ENCODE assay signal across 9 mouse cellular contexts in the genomic region with DNA sequence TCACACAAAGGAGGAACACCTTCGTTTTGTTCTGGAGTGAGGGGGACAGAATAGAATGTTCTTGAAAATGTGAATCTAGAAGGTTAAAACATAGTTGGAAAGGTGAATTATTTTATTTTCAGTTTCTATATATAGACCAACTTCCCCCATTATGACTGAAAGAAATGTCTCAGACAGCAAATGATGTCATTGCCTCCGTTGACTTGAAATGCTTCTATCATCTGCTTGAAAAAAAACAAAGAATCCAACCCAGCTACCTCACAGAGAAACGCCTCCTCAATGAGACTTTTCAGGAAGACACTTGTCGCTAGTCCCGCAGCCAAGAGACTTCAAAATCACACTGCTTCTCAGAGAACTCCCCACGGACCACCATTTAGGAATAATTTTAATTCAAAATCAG.
DNase-seq lines count a peak whose midpoint lies in the region; ATAC-seq and TF ChIP-seq lines count a peak whose summit lies in the region.
"Had no signal": no experiment of that assay in that cellular context is flagged by ENCODE, and none has a peak within 500 bp of the region (broad histone marks: within the 10 kb centered on the region; RNA-seq: fewer than 3 reads in every experiment).

No protein-coding gene starts in this region.

- H3K27ac ChIP-seq in hindbrain, embryonic 16.5 days (ENCODE audit: low read depth, low read length), result no peak overlapping the region

- peak overlapping the region; percentile 78 for H3K4me2 ChIP-seq in hindbrain, embryonic 16.5 days (ENCODE audit: low read length)
- H3K4me2 ChIP-seq in myocyte (ENCODE audit: low read depth), result peak overlapping the region; percentile 55

- no peaks in the 10 kb centered on the region for H3K9me3 ChIP-seq in hindbrain, embryonic 16.5 days (ENCODE audit: control insufficient read depth, low read length)

- 8% methylated on average over 6 of the region's 6 CpGs for WGBS in hindbrain, embryonic 16.5 days

- peaks cover 16% of the 10 kb centered on the region for H3K4me1 ChIP-seq in hindbrain, embryonic 16.5 days (ENCODE audit: control insufficient read depth, insufficient read depth, low read depth, low read length)

- peaks cover 12% of the 10 kb centered on the region for H3K27me3 ChIP-seq in hindbrain, embryonic 16.5 days (replicated peaks; ENCODE audit: control insufficient read depth, insufficient read depth, low read length)
- peaks cover 22% of the 10 kb centered on the region for H3K27me3 ChIP-seq in myocyte (ENCODE audit: control insufficient read depth, insufficient read depth, insufficient read length)

- H3ac ChIP-seq in myocyte (ENCODE audit: control insufficient read depth, insufficient read length), result no peak overlapping the region

- DNase-seq in heart, adult 8-10 months (ENCODE audit: low spot score), result peak; percentile 11
- no peak for DNase-seq in heart, adult 11 months
- peak; percentile 40 for DNase-seq in T-cell, adult 2 months (ENCODE audit: low spot score)
- no peak for DNase-seq in urinary bladder, adult 18-20 months (ENCODE audit: low spot score in 2 of 2)
- DNase-seq in Muller cell, postnatal 12 days (ENCODE audit: inconsistent ontology term), result no peak
- DNase-seq in left cerebral cortex, adult 9 months (ENCODE audit: low spot score in 2 of 2), result no peak
- DNase-seq: right cerebral cortex, adult 18-20 months had no signal

- no peak for ATAC-seq in hindbrain, embryonic 16.5 days

- no peaks in the 10 kb centered on the region for H3K36me3 ChIP-seq in hindbrain, embryonic 16.5 days (ENCODE audit: control insufficient read depth, insufficient read depth, low read length)
- H3K36me3 ChIP-seq in myocyte (ENCODE audit: control insufficient read depth, insufficient read depth), result no peaks in the 10 kb centered on the region

- TF ChIP-seq POLR2A in myocyte (IDR thresholded peaks at IDR 0.05; ENCODE audit: insufficient read length, low read depth), result no peak

- no peak overlapping the region; the same call in 1 of the 2 replicates for H3K4me3 ChIP-seq in hindbrain, embryonic 16.5 days (ENCODE audit: low read length)
- no peak overlapping the region for H3K4me3 ChIP-seq in myocyte

- no peak overlapping the region for H3K9ac ChIP-seq in hindbrain, embryonic 16.5 days (ENCODE audit: low read depth, low read length)

- no peaks in the 10 kb centered on the region for H3K79me2 ChIP-seq in myocyte (ENCODE audit: control insufficient read depth, insufficient read depth)

TF ChIP-seq in myocyte, 11 proteins besides CTCF, POLR2A, EP300 and RAD21:
- TF ChIP-seq USF1 (IDR thresholded peaks at IDR 0.05; ENCODE audit: low read depth) (no peak), TCF3 (IDR thresholded peaks at IDR 0.05; ENCODE audit: insufficient read length, low read depth) (no peak), SRF (IDR thresholded peaks at IDR 0.05; ENCODE audit: control insufficient read depth, insufficient read length, low read depth) (no peak), MAX (IDR thresholded peaks at IDR 0.05; ENCODE audit: low read depth) (no peak), REST (IDR thresholded peaks at IDR 0.05; ENCODE audit: insufficient read depth, insufficient read length) (no peak), CEBPB (IDR thresholded peaks at IDR 0.05; ENCODE audit: insufficient read depth, poor library complexity, severe bottlenecking) (no peak), MYOD1 (IDR thresholded peaks at IDR 0.05; ENCODE audit: control insufficient read depth in 1 of 3, insufficient read length in 2 of 3, low read depth in 2 of 3) (no peak), MYOG (IDR thresholded peaks at IDR 0.05; ENCODE audit: control insufficient read depth in 1 of 3, insufficient read depth in 1 of 3, insufficient read length in 2 of 3, low read depth in 2 of 3) (no peak), TCF12 (IDR thresholded peaks at IDR 0.05; ENCODE audit: insufficient read depth, poor library complexity, severe bottlenecking) (no peak), E2F4 (IDR thresholded peaks at IDR 0.05; ENCODE audit: insufficient read depth) (no peak), POLR2AphosphoS2 (IDR thresholded peaks at IDR 0.05; ENCODE audit: insufficient read length, low read depth) (no peak)

Comparison
In these comparisons a context has a peak if more than half of its experiments do, and no peak if none do; other contexts are left out.
1. DNase-seq: peak in heart, adult 8-10 months (single experiment) and T-cell, adult 2 months (single experiment); none in heart, adult 11 months (single experiment), urinary bladder, adult 18-20 months (0 of 2), Muller cell, postnatal 12 days (single experiment) and left cerebral cortex, adult 9 months (0 of 2).